Mouse (Mus musculus) forebrain, embryonic 11.5 days (tissue): ENCODE results near the gene 1700021F05Rik. TPM values are rescaled to one million over a fixed set of nuclear protein-coding genes. Genes with fewer than 3 reads are reported as not detected.
A peak's percentile ranks its signal among the peaks of the same experiment; 100 is the strongest.

ENCODE experiments used
- ATAC-seq: fragments of 200-750 bp; cut with Nextera tagmentation; replicated peaks from 2 replicates; pipeline ENCODE4 v1.8.0; 2017; ENCODE audit warnings: moderate TSS enrichment; ENCODE audit not compliant: low FRiP score
- DNase-seq: peaks from one replicate; pipeline ENCODE4 v3.0.0-alpha.2; 2017; ENCODE audit warnings: low spot score
- H3K27ac ChIP-seq: fragments of 300-500 bp; sonication (generic); 2 replicates; pipeline ENCODE4 v1.5.1; 2014; ENCODE audit warnings: low read depth, low read length
- H3K27me3 ChIP-seq: fragments of 300-500 bp; sonication (generic); 2 replicates; pipeline ENCODE4 v1.6.1; 2014; ENCODE audit warnings: mild to moderate bottlenecking, low read length, mixed read lengths; ENCODE audit not compliant: control insufficient read depth, insufficient read depth
- H3K36me3 ChIP-seq: fragments of 300-500 bp; sonication (generic); 2 replicates; pipeline ENCODE4 v1.6.1; 2014; ENCODE audit warnings: mild to moderate bottlenecking, low read length, moderate library complexity, mixed read lengths; ENCODE audit not compliant: control insufficient read depth, insufficient read depth
- H3K4me1 ChIP-seq: fragments of 300-500 bp; sonication (generic); replicated peaks from 2 replicates; pipeline ENCODE4 v1.6.1; 2014; ENCODE audit warnings: low read length, mixed read lengths; ENCODE audit not compliant: control insufficient read depth, insufficient read depth
- H3K4me2 ChIP-seq: fragments of 300-500 bp; sonication (generic); 2 replicates; pipeline ENCODE4 v1.6.1; 2014; ENCODE audit warnings: low read depth, mild to moderate bottlenecking, low read length, moderate library complexity, mixed read lengths; ENCODE audit not compliant: severe bottlenecking
- H3K4me3 ChIP-seq: fragments of 300-500 bp; sonication (generic); 2 replicates; pipeline ENCODE4 v1.5.1; 2014; ENCODE audit warnings: low read depth, low read length
- H3K9ac ChIP-seq: fragments of 300-500 bp; sonication (generic); 2 replicates; pipeline ENCODE4 v1.6.1; 2014; ENCODE audit warnings: low read length
- H3K9me3 ChIP-seq: fragments of 300-500 bp; sonication (generic); 2 replicates; pipeline ENCODE4 v1.6.1; 2016; ENCODE audit warnings: low read length, mixed read lengths; ENCODE audit not compliant: control insufficient read depth
- WGBS: fragments of 180-500 bp; shearing (Covaris S2); extraction: QIAGEN DNeasy Blood & Tissue Kit; methylation state at CpG from one replicate; pipeline ENCODE4 v1.1.7; 2014; 5-methylcytosine and 5-hydroxymethylcytosine counted together
- polyA plus RNA-seq: library from polyadenylated mRNA; unstranded; fragments of >200 nt; fragmentation: Nextera tagmentation; extraction: Ambion mirVana; gene quantifications from 2 replicates; pipeline ENCODE4 v1.2.1, GENCODE M21; 2014

1700021F05Rik gene
- polyA plus RNA-seq, 1 experiment from 2014 or later: 69.7 TPM

DNA sequence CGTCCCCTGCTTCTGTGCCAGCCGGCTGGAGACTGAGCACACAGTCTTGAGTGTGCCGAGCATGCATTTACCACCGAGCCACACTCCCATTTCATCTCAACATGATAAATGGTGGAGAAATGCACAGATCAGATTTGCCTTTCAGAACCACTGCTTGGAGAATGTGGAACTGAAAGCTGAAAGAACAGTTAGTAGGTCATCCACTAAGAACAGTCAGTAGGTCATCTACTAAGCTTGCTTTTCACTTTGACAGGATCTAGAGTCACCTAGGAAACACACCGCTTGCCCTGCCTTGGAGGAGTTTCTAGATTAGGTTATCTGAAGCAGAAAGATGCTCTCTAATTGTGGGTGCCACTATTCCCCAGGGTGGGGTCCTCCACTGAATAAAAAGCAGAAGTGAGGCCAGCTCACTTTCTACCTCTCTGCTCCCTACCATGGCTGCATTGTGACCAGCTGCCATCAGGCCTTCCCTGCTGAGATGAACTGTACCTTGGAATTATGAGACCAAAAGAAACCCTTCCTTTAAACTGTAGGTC lies 16.9 kb upstream of the 1700021F05Rik start:
- H3K4me3 ChIP-seq: no peak overlapping the region
- no peak overlapping the region for H3K27ac ChIP-seq
- no peaks in the 10 kb centered on the region for H3K4me1 ChIP-seq
- H3K9me3 ChIP-seq: no peaks in the 10 kb centered on the region; the same call in 1 of the 2 replicates
- H3K36me3 ChIP-seq: no peaks in the 10 kb centered on the region
- no peak overlapping the region for H3K4me2 ChIP-seq
- H3K9ac ChIP-seq: no peak overlapping the region
- 90% methylated on average over 5 of the region's 5 CpGs for WGBS
- ATAC-seq: no peak
- no peaks in the 10 kb centered on the region for H3K27me3 ChIP-seq
- no peak for DNase-seq

- H3K4me2 ChIP-seq: no peak overlapping the region
- no peaks in the 10 kb centered on the region for H3K27me3 ChIP-seq
- ATAC-seq (no peak), DNase-seq (no peak)
- no peaks in the 10 kb centered on the region for H3K4me1 ChIP-seq
- no peaks in the 10 kb centered on the region for H3K36me3 ChIP-seq
- 26% methylated on average over 3 of the region's 3 CpGs for WGBS
- H3K4me3 ChIP-seq: no peak overlapping the region
- H3K9ac ChIP-seq: no peak overlapping the region
- H3K27ac ChIP-seq: no peak overlapping the region
- no peaks in the 10 kb centered on the region; the same call in 1 of the 2 replicates for H3K9me3 ChIP-seq
Observed at GRCm38 (mm10) chr10:43551388-43551787, 10.6 kb upstream of the 1700021F05Rik start.

DNA sequence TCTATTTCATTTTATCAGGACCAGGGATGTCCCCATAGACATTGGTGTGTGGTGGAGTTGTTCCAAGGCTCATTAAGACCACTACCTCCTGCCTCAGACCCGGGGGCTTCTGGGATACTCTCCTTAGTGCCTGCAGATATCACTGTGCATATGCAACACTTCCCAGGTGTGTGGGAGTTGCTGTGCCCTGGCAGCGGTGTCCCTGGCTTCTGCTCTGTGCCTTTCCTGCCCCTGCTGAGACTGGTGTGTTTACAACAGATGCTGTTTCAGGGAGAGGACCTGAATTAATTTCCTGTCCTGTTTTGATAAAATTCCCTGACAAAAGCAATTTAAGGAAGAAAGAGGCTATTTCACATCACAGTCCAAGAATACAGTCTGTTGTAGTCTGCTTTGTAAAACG lies 10.1 kb upstream of the 1700021F05Rik start:
- no peak for DNase-seq
- H3K9me3 ChIP-seq: no peaks in the 10 kb centered on the region; the same call in 1 of the 2 replicates
- no peak overlapping the region for H3K27ac ChIP-seq
- no peak overlapping the region for H3K4me3 ChIP-seq
- ATAC-seq: no peak
- H3K4me2 ChIP-seq: no peak overlapping the region
- H3K27me3 ChIP-seq: no peaks in the 10 kb centered on the region
- WGBS: 38% methylated on average over 3 of the region's 3 CpGs
- no peaks in the 10 kb centered on the region for H3K36me3 ChIP-seq
- H3K9ac ChIP-seq: no peak overlapping the region
- no peaks in the 10 kb centered on the region for H3K4me1 ChIP-seq

DNA sequence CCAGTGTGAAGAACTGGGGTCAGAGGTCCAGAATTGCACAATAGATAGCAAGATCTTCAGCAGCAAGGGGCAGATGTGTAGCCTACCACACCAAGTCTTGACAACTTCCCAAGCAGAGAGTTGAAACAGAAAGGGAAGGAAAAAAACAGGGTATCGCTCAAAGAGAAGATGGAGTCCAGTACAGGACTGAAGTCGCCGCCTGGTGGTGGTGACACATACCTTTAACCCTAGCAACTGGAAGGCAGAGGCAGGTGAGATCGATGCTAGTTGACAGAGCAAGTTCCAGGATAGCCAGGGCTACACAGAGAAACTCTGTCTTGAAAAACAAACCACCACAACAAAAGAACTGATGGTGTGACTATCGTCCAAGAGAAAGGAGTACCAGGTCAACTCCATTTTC lies 8.6 kb upstream of the 1700021F05Rik start:
- Histone ChIP-seq H3K27me3 (no peaks in the 10 kb centered on the region), H3K4me2 (no peak overlapping the region), H3K9me3 (no peaks in the 10 kb centered on the region; the same call in 1 of the 2 replicates), H3K4me3 (no peak overlapping the region), H3K36me3 (no peaks in the 10 kb centered on the region), H3K4me1 (no peaks in the 10 kb centered on the region), H3K9ac (no peak overlapping the region), H3K27ac (no peak overlapping the region)
- 57% methylated on average over 5 of the region's 5 CpGs for WGBS
- ATAC-seq (no peak), DNase-seq (no peak)

GRCm38 (mm10) chr10:43541153-43541544 lies 355 bp upstream of the 1700021F05Rik start:
- Histone ChIP-seq H3K27ac (no peak overlapping the region), H3K27me3 (no peaks in the 10 kb centered on the region), H3K9ac (no peak overlapping the region; the same call in 1 of the 2 replicates), H3K36me3 (no peaks in the 10 kb centered on the region), H3K9me3 (no peaks in the 10 kb centered on the region), H3K4me2 (peak overlapping the region; percentile 24; the same call in 1 of the 2 replicates), H3K4me3 (peak overlapping the region; percentile 84; the same call in 1 of the 2 replicates), H3K4me1 (peaks cover 6% of the 10 kb centered on the region; the same call in 1 of the 2 replicates)
- 0 out of 2 replicates have a peak, but pooled peaks have one; percentile 6 for ATAC-seq
- DNase-seq: no peak
- 50% methylated on average over 8 of the region's 8 CpGs for WGBS

DNA sequence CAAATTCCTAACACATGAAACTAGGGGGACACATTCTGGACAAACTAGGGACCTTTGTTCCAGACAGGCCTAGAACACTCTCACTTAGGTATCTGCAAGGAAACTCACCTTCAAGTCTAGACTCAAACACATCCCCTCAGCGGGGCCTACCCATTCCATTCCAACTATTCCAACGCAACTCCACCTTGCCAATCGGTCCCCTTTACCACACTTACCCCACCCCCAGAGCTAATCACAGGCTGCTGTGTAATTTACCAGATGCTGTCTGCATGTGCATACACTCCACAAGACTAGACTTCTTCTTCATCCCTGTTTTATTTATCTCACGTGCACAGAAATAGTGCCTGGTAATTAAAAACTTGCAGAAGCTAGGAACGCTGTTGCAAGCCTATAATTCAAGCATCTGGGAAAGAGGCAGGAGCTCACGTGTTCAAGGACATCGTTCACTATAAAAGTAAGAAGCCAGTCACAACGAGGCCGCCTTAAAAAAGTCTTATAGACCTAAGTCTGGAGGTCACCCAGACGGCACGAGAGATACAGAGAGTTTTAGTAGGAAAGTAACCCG lies 966 bp downstream of the 1700021F05Rik start:
- WGBS: 30% methylated on average over 12 of the region's 12 CpGs
- Histone ChIP-seq H3K9ac (peak overlapping the region; percentile 83), H3K9me3 (no peaks in the 10 kb centered on the region), H3K36me3 (no peaks in the 10 kb centered on the region), H3K27ac (no peak overlapping the region), H3K4me1 (peaks cover 6% of the 10 kb centered on the region; the same call in 1 of the 2 replicates), H3K4me3 (peak overlapping the region; percentile 84), H3K4me2 (peak overlapping the region; percentile 71), H3K27me3 (no peaks in the 10 kb centered on the region)
- no peak for ATAC-seq
- no peak for DNase-seq

- H3K27ac ChIP-seq: no peak overlapping the region
- H3K27me3 ChIP-seq: no peaks in the 10 kb centered on the region
- DNase-seq: no peak
- ATAC-seq: no peak
- WGBS: 91% methylated on average over 5 of the region's 5 CpGs
- no peak overlapping the region for H3K9ac ChIP-seq
- no peaks in the 10 kb centered on the region for H3K9me3 ChIP-seq
- no peak overlapping the region for H3K4me2 ChIP-seq
- H3K4me3 ChIP-seq: no peak overlapping the region
- no peaks in the 10 kb centered on the region for H3K36me3 ChIP-seq
- peaks cover 6% of the 10 kb centered on the region; the same call in 1 of the 2 replicates for H3K4me1 ChIP-seq
Observed at GRCm38 (mm10) chr10:43538831-43539230, 2.0 kb downstream of the 1700021F05Rik start.

DNA sequence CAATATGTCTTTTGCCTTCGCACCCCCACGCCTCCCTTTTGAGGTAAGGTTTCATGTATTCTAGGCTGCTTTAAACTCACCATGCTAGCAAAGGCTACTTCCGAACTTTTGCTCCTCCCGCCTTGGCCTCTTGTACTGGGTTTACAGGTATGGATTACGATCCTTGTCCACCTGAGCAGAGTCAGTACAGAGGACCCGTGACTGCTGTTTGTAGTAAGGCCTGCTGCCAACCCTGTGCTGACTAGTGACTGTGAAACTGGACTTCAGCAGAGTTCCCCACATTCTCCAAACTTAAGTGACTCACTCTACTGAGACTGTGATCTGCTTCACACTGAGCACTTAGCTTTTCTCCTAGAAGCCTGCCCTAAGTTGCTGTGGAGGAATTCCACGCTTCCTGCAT lies 3.1 kb downstream of the 1700021F05Rik start:
- 90% methylated on average over 7 of the region's 7 CpGs for WGBS
- Histone ChIP-seq H3K9ac (no peak overlapping the region), H3K4me1 (peaks cover 6% of the 10 kb centered on the region; the same call in 1 of the 2 replicates), H3K36me3 (no peaks in the 10 kb centered on the region), H3K27me3 (no peaks in the 10 kb centered on the region), H3K4me2 (no peak overlapping the region), H3K4me3 (no peak overlapping the region), H3K9me3 (no peaks in the 10 kb centered on the region), H3K27ac (no peak overlapping the region)
- no peak for ATAC-seq
- no peak for DNase-seq

GRCm38 (mm10) chr10:43534382-43534781 lies 6.4 kb downstream of the 1700021F05Rik start:
- DNase-seq (no peak), ATAC-seq (no peak)
- H3K4me1 ChIP-seq: 0 out of 2 replicates have a peak, but pooled peaks cover 2% of the 10 kb centered on the region
- H3K4me3 ChIP-seq: no peak overlapping the region
- no peak overlapping the region for H3K9ac ChIP-seq
- H3K4me2 ChIP-seq: no peak overlapping the region
- H3K27me3 ChIP-seq: no peaks in the 10 kb centered on the region
- no peaks in the 10 kb centered on the region; the same call in 1 of the 2 replicates for H3K36me3 ChIP-seq
- WGBS: 86% methylated on average over 1 of the region's 1 CpGs
- no peaks in the 10 kb centered on the region for H3K9me3 ChIP-seq
- H3K27ac ChIP-seq: no peak overlapping the region
